Mouse (Mus musculus) T-helper 17 cell (primary cell): ENCODE results near the gene Gm7137.
"Not testable (repeated sequence)": the region's sequence is repeated elsewhere in the genome, so short reads cannot be mapped to it uniquely, and the experiment has no call there.

ENCODE experiments used
- in situ Hi-C, 2 experiments: fragments of 300-600 bp; cut with MboI, MseI; formaldehyde crosslinking; loops; 1 replicate in 1 of 2; 2 replicates in 1 of 2; pipeline ENCODE4 v1.15.1; 2025; ENCODE audit warnings: high pct_unique_total_duplicates in 2 of 2

The Gm7137 gene

GRCm38 (mm10) chr10:77752312-77752711 lies 35.7 kb downstream of the Gm7137 start:
- in situ Hi-C loops, result not testable (repeated sequence)

GRCm38 (mm10) chr10:77751254-77751653 lies 36.7 kb downstream of the Gm7137 start, which contains the start of gene Gm9736:
Gm9736 (minus strand) TSS chr10:77751354.
- in situ Hi-C loops, result not testable (repeated sequence)

- in situ Hi-C loops, result not testable (repeated sequence)
These were observed 37.3 kb downstream of the Gm7137 start for GRCm38 (mm10) chr10:77750686-77751085.

- in situ Hi-C loops, result not testable (repeated sequence)
These were observed 45.9 kb downstream of the Gm7137 start, which contains the start of gene Gm18596 for GRCm38 (mm10) chr10:77741924-77742688. Gm18596 (minus strand) TSS chr10:77742638.

- in situ Hi-C loops, result no loop called here
These were observed 49.1 kb downstream of the Gm7137 start for GRCm38 (mm10) chr10:77738929-77739328.
